Mouse (Mus musculus) kidney, embryonic 16.5 days (tissue): Measurements from ENCODE around the gene Suco. TPM values are rescaled to one million over a fixed set of nuclear protein-coding genes. Genes with fewer than 3 reads are reported as not detected.

Experiments
- ATAC-seq: fragments of 200-750 bp; cut with Nextera tagmentation; 2 replicates; pipeline ENCODE4 v1.8.0; 2017; ENCODE audit warnings: moderate TSS enrichment; ENCODE audit not compliant: low FRiP score, low TSS enrichment
- H3K27ac ChIP-seq: fragments of 300-500 bp; sonication (generic); 2 replicates; pipeline ENCODE4 v1.5.1; 2014; ENCODE audit warnings: low read length
- H3K27me3 ChIP-seq: fragments of 300-500 bp; sonication (generic); 2 replicates; pipeline ENCODE4 v1.6.1; 2014; ENCODE audit warnings: low read length, control low read depth, mixed read lengths; ENCODE audit not compliant: insufficient read depth
- H3K36me3 ChIP-seq: fragments of 300-500 bp; sonication (generic); 2 replicates; pipeline ENCODE4 v1.6.1; 2014; ENCODE audit warnings: low read length, control low read depth, mixed read lengths; ENCODE audit not compliant: insufficient read depth
- H3K4me1 ChIP-seq: fragments of 300-500 bp; sonication (generic); 2 replicates; pipeline ENCODE4 v1.6.1; 2014; ENCODE audit warnings: low read length, control low read depth, mixed read lengths; ENCODE audit not compliant: insufficient read depth
- H3K4me2 ChIP-seq: fragments of 300-500 bp; sonication (generic); replicated peaks from 2 replicates; pipeline ENCODE4 v1.6.1; 2014; ENCODE audit warnings: low read depth, low read length
- H3K4me3 ChIP-seq: fragments of 300-500 bp; sonication (generic); 2 replicates; pipeline ENCODE4 v1.5.1; 2014; ENCODE audit warnings: mild to moderate bottlenecking, low read length
- H3K9ac ChIP-seq: fragments of 300-500 bp; sonication (generic); replicated peaks from 2 replicates; pipeline ENCODE4 v1.6.1; 2014; ENCODE audit warnings: low read length
- H3K9me3 ChIP-seq: fragments of 300-500 bp; sonication (generic); 2 replicates; pipeline ENCODE4 v1.6.1; 2016; ENCODE audit warnings: low read length, control low read depth
- WGBS: fragments of 180-500 bp; shearing (Covaris S2); extraction: QIAGEN DNeasy Blood & Tissue Kit; methylation state at CpG from one replicate; pipeline ENCODE4 v1.1.7; 2014; 5-methylcytosine and 5-hydroxymethylcytosine counted together
- polyA plus RNA-seq: library from polyadenylated mRNA; unstranded; fragments of >200 nt; fragmentation: Nextera tagmentation; extraction: Ambion mirVana; gene quantifications from 2 replicates; pipeline ENCODE4 v1.2.1, GENCODE M21; 2015

The Suco gene
- polyA plus RNA-seq, 1 experiment from 2014 or later: 22.5 TPM

DNA sequence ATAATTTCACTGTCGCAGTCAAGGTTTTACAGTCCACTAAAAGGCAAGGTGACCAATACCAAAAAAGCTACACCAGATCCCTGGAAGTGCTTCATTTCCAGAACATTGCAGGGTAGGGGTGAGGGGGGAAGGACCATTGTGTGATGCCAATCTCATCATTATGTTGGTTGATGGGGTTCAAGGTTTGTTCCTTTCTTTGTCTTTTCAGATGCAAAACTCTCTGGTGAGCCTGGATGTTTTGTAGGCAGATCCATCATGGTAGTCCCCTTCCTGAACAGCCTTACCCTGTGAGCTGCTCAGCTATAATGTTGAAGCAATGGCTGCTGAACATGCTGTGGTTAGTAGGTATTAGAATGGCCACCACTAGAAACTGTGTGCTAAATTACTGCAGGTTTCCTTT, 107.2 kb downstream of the Suco start:
- Histone ChIP-seq H3K4me2 (no peak overlapping the region), H3K4me1 (no peaks in the 10 kb centered on the region), H3K4me3 (no peak overlapping the region), H3K27ac (no peak overlapping the region), H3K9ac (no peak overlapping the region), H3K36me3 (no peaks in the 10 kb centered on the region), H3K9me3 (no peaks in the 10 kb centered on the region), H3K27me3 (no peaks in the 10 kb centered on the region)
- ATAC-seq: no peak
- 87% methylated on average over 1 of the region's 1 CpGs for WGBS

DNA sequence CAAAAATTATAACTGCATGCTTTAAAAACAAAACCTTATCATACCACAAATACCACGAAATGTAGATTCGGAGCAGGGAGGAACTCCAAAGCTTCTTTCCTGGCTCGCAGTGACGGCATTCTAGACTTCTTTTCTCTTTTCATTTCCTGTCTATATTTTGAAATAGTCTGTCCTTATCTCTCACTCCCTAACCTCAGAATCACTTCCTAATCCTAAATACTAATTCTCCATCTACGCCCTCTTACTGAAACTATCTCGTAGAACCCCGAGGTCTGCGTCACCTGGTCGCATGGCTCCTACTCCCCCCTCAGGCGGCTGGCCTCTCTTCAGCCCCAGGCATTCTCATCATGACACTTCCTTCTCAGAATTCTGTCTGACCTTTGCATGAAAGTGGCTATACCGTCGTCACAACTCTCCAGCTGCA, 109.4 kb downstream of the Suco start:
- H3K9me3 ChIP-seq: no peaks in the 10 kb centered on the region
- no peak overlapping the region for H3K9ac ChIP-seq
- no peak overlapping the region for H3K4me3 ChIP-seq
- H3K27ac ChIP-seq: no peak overlapping the region
- H3K4me1 ChIP-seq: no peaks in the 10 kb centered on the region
- ATAC-seq: no peak
- H3K4me2 ChIP-seq: no peak overlapping the region
- H3K36me3 ChIP-seq: no peaks in the 10 kb centered on the region
- H3K27me3 ChIP-seq: no peaks in the 10 kb centered on the region
- WGBS: 71% methylated on average over 12 of the region's 12 CpGs

DNA sequence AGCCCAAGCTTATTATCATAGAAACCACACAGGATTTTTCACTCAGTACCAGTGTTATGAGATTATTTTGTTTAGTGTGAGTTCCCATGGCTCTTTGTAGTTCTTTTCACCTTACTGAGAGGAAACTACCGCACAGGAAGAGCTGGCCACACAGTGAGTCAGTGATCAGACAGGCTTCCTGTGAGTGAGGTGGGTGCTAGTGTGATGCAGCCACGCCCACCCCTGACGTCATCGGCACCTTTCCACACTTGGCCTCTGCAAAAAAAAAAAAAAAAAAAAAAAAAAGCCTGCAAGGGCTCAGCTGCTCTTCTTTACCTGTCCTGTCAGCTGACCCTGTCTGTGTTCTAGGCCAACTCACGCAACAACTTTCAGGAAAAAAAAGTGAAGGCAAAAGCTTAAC, 109.8 kb downstream of the Suco start:
- Histone ChIP-seq H3K4me3 (no peak overlapping the region), H3K4me2 (no peak overlapping the region)
- 54% methylated on average over 5 of the region's 5 CpGs for WGBS

More for the DNA sequence above, 109.8 kb downstream of the Suco start:
- Histone ChIP-seq H3K27ac (no peak overlapping the region), H3K4me1 (no peaks in the 10 kb centered on the region), H3K36me3 (no peaks in the 10 kb centered on the region), H3K27me3 (no peaks in the 10 kb centered on the region), H3K9ac (no peak overlapping the region), H3K9me3 (no peaks in the 10 kb centered on the region)
- no peak for ATAC-seq

Other genes starting within 250 kb of the Suco start
- not detected in 2 replicates for gene Fasl, start 88.2 kb downstream of the Suco start, polyA plus RNA-seq
- gene Pigc, start 92.5 kb upstream of the Suco start, polyA plus RNA-seq: 42.5 and 46.7 TPM in 2 replicates
- gene 4930558K02Rik, start 103.0 kb upstream of the Suco start, polyA plus RNA-seq: not detected in 2 replicates